Mouse (Mus musculus) neural tube, embryonic 11.5 days (tissue): ENCODE results near the gene Ttc23l. TPM values are rescaled to one million over a fixed set of nuclear protein-coding genes. Genes with fewer than 3 reads are reported as not detected.
"Not testable (repeated sequence)": the region's sequence is repeated elsewhere in the genome, so short reads cannot be mapped to it uniquely, and the experiment has no call there.

Experiments
- ATAC-seq: fragments of 200-750 bp; cut with Nextera tagmentation; 2 replicates; pipeline ENCODE4 v1.8.0; 2017; ENCODE audit warnings: moderate number of reproducible peaks, mild to moderate bottlenecking, moderate TSS enrichment, moderate library complexity; ENCODE audit not compliant: insufficient read depth, low FRiP score, low TSS enrichment
- DNase-seq: peaks from one replicate; pipeline ENCODE4 v3.0.0-alpha.2; 2015; ENCODE audit warnings: low spot score
- H3K27ac ChIP-seq: fragments of 300-500 bp; sonication (generic); 2 replicates; pipeline ENCODE4 v1.5.1; 2014; ENCODE audit warnings: low read depth, mild to moderate bottlenecking, low read length
- H3K27me3 ChIP-seq: fragments of 300-500 bp; sonication (generic); 2 replicates; pipeline ENCODE4 v1.6.1; 2014; ENCODE audit warnings: mild to moderate bottlenecking, low read length, mixed read lengths; ENCODE audit not compliant: control insufficient read depth, insufficient read depth
- H3K36me3 ChIP-seq: fragments of 300-500 bp; sonication (generic); 2 replicates; pipeline ENCODE4 v1.6.1; 2014; ENCODE audit warnings: mild to moderate bottlenecking, low read length, moderate library complexity, mixed read lengths; ENCODE audit not compliant: control insufficient read depth, insufficient read depth
- H3K4me1 ChIP-seq: fragments of 300-500 bp; sonication (generic); 2 replicates; pipeline ENCODE4 v1.6.1; 2014; ENCODE audit warnings: low read length, mixed read lengths; ENCODE audit not compliant: control insufficient read depth, insufficient read depth
- H3K4me2 ChIP-seq: fragments of 300-500 bp; sonication (generic); 2 replicates; pipeline ENCODE4 v1.6.1; 2014; ENCODE audit warnings: low read depth, mild to moderate bottlenecking, moderate library complexity
- H3K4me3 ChIP-seq: fragments of 300-500 bp; sonication (generic); 2 replicates; pipeline ENCODE4 v1.5.1; 2014; ENCODE audit warnings: low read depth, low read length
- H3K9ac ChIP-seq: fragments of 300-500 bp; sonication (generic); 2 replicates; pipeline ENCODE4 v1.6.1; 2014; ENCODE audit warnings: mild to moderate bottlenecking, low read length
- H3K9me3 ChIP-seq: fragments of 300-500 bp; sonication (generic); 2 replicates; pipeline ENCODE4 v1.6.1; 2016; ENCODE audit warnings: low read length; ENCODE audit not compliant: control insufficient read depth
- WGBS: fragments of 180-500 bp; shearing (Covaris S2); extraction: QIAGEN DNeasy Blood & Tissue Kit; methylation state at CpG from one replicate; pipeline ENCODE4 v1.1.7; 2014; 5-methylcytosine and 5-hydroxymethylcytosine counted together
- polyA plus RNA-seq: library from polyadenylated mRNA; unstranded; fragments of >200 nt; fragmentation: Nextera tagmentation; extraction: Ambion mirVana; gene quantifications from 2 replicates; pipeline ENCODE4 v1.2.1, GENCODE M21; 2014

The Ttc23l gene
- polyA plus RNA-seq, 1 experiment from 2014 or later: not detected

DNA sequence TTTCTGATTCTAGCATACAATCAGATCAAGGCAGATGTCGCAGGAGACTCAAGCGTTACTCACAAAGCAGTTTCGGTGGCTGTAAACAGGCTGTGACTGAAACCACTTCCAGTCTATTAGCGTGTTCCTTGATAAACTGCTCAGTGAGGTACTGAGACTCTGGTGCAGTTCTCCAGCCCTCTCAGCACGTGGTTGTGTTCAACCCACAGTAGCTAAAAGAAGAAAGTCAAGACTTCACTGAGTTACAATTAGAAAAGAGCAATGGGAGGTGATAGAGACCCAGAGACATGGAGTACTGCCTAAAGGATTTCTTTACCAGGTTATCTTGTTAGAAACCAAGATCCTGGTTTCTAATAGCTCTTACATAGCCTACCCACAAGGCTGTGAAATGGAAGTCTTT, 58.9 kb downstream of the Ttc23l start:
- no peaks in the 10 kb centered on the region for H3K36me3 ChIP-seq
- no peaks in the 10 kb centered on the region for H3K9me3 ChIP-seq
- H3K4me2 ChIP-seq: no peak overlapping the region
- H3K27ac ChIP-seq: no peak overlapping the region
- 0 out of 2 replicates have a peak, but pooled peaks cover 3% of the 10 kb centered on the region for H3K4me1 ChIP-seq
- DNase-seq (no peak), ATAC-seq (no peak)
- no peak overlapping the region for H3K9ac ChIP-seq
- no peaks in the 10 kb centered on the region for H3K27me3 ChIP-seq
- WGBS: 83% methylated on average over 5 of the region's 5 CpGs
- no peak overlapping the region for H3K4me3 ChIP-seq

DNA sequence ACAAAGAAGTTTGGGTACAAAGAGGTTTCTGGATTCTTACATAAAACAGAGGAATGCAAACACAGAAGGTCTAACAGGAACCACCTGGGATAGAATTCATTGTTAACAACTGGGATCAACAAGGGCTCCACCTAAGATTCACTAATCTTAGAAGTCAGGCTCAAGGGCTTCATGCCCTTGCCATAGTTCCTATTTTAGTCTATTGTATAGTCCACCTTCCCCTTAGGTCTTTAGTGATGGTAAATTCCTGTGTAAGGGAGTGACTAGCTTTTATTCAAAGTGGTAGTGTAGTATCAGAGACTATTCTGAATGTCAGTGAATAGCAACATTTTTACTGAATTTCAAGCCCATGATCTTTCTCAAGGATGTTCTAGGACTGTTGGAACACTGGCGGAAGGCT, 61.8 kb downstream of the Ttc23l start:
- not testable (repeated sequence) for DNase-seq, H3K4me3 ChIP-seq, H3K9ac ChIP-seq, H3K27ac ChIP-seq, H3K9me3 ChIP-seq, H3K36me3 ChIP-seq, H3K4me1 ChIP-seq, H3K4me2 ChIP-seq, H3K27me3 ChIP-seq, ATAC-seq
- WGBS: 91% methylated on average over 1 of the region's 1 CpGs

DNA sequence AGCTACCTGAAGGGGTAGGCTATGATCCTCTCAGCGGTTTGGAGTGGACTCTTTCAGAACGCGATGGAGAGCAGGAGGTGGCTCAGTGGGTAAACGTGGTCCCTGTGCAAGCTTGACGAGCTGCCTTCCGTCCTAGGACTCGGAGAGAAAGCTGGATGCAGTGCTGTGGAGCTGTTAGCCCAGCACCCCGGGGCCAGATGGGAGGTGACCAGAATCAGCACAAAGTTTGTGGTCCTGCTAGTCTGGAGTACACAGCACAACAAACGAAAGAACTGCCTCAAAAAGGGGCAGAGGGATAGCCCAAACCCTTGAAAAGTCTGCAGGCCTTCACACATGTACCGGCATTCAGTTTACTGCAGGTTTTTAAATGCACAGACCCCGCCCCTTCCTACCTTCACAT, 62.5 kb downstream of the Ttc23l start:
- Histone ChIP-seq H3K9me3 (no peaks in the 10 kb centered on the region), H3K36me3 (0 out of 2 replicates have a peak, but pooled peaks cover 2% of the 10 kb centered on the region), H3K27me3 (no peaks in the 10 kb centered on the region), H3K4me3 (no peak overlapping the region), H3K4me2 (no peak overlapping the region), H3K27ac (no peak overlapping the region), H3K9ac (no peak overlapping the region), H3K4me1 (no peaks in the 10 kb centered on the region)
- ATAC-seq (no peak), DNase-seq (no peak)
- WGBS: 93% methylated on average over 11 of the region's 11 CpGs

DNA sequence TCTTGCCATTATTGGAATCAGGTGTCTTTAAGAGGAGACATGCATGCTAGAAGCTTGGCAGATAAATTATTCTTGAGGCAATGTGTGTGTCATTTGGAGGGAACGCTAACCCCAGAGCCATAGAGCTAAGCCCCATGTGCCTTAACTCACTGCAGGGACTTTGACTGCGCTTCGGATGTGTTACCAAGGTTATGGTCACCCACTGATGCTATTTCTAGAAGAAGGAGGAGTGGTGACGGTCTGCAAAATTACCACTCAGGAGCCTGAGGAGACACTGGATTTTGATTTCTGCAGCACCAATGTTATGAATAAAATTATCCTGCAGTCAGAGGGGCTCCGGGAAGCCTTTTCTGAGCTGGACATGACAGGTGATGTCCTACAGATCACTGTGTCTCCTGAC, 68.4 kb downstream of the Ttc23l start:
- no peak overlapping the region for H3K4me3 ChIP-seq
- H3K9me3 ChIP-seq: no peaks in the 10 kb centered on the region
- H3K4me2 ChIP-seq: no peak overlapping the region
- DNase-seq (no peak), ATAC-seq (no peak)
- H3K27me3 ChIP-seq: no peaks in the 10 kb centered on the region
- H3K27ac ChIP-seq: no peak overlapping the region
- peaks cover 2% of the 10 kb centered on the region; the same call in 1 of the 2 replicates for H3K36me3 ChIP-seq
- peaks cover 4% of the 10 kb centered on the region for H3K4me1 ChIP-seq
- H3K9ac ChIP-seq: no peak overlapping the region
- WGBS: 93% methylated on average over 5 of the region's 5 CpGs

DNA sequence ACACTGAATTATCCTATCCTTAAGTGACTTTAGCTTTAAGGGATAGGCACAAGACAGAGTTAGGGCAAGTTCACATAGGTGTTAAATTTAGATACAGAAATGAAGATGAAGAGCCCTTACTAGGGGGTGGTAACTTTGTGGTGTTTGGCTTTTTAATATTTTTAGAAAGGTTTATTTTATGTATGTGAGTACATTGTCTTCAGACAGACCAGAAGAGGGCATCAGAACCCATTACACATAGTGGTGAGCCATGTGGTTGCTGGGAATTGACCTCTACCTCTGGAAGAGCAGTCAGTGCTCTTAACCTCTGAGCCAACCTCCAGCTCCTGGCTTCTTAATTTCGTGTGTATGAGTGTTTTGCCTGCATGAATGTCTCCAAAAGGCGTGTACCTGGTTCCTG, 71.2 kb downstream of the Ttc23l start:
- Histone ChIP-seq H3K4me1 (peaks cover 11% of the 10 kb centered on the region), H3K27me3 (no peaks in the 10 kb centered on the region), H3K9ac (no peak overlapping the region), H3K4me3 (no peak overlapping the region), H3K27ac (no peak overlapping the region), H3K4me2 (0 out of 2 replicates have a peak overlapping the region, but pooled peaks have one; percentile 66), H3K36me3 (no peaks in the 10 kb centered on the region; the same call in 1 of the 2 replicates), H3K9me3 (no peaks in the 10 kb centered on the region)
- 65% methylated on average over 2 of the region's 2 CpGs for WGBS
- no peak for ATAC-seq
- no peak for DNase-seq

DNA sequence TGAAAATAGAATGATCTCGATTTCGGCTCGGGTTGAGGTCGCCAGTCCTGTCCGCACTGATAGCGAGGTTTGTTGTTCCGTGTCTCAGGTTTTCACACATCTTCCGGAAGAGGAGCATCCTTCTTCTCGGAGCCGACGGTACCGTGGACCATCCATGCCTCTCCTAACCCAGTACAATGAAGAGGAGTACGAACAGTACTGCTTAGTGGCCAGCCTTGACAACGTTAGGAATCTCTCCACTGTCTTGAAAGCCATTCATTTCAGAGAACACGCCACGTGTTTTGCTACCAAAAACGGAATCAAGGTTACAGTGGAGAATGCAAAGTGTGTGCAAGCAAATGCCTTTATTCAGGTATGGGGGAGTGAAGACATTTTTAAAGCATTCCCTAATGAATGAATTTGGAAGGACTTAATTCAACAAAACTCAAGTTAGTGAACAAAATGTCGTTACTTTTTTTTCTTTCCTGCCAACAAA, 72.1 kb downstream of the Ttc23l start:
- H3K4me1 ChIP-seq: peaks cover 11% of the 10 kb centered on the region
- WGBS: 2% methylated on average over 18 of the region's 18 CpGs
- H3K4me3 ChIP-seq: peak overlapping the region; percentile 66
- DNase-seq: no peak
- no peaks in the 10 kb centered on the region for H3K9me3 ChIP-seq
- H3K27me3 ChIP-seq: no peaks in the 10 kb centered on the region
- H3K9ac ChIP-seq: peak overlapping the region; percentile 81
- H3K27ac ChIP-seq: peak overlapping the region; percentile 30; the same call in 1 of the 2 replicates
- ATAC-seq: peak; percentile 58
- H3K4me2 ChIP-seq: peak overlapping the region; percentile 66
- no peaks in the 10 kb centered on the region; the same call in 1 of the 2 replicates for H3K36me3 ChIP-seq

DNA sequence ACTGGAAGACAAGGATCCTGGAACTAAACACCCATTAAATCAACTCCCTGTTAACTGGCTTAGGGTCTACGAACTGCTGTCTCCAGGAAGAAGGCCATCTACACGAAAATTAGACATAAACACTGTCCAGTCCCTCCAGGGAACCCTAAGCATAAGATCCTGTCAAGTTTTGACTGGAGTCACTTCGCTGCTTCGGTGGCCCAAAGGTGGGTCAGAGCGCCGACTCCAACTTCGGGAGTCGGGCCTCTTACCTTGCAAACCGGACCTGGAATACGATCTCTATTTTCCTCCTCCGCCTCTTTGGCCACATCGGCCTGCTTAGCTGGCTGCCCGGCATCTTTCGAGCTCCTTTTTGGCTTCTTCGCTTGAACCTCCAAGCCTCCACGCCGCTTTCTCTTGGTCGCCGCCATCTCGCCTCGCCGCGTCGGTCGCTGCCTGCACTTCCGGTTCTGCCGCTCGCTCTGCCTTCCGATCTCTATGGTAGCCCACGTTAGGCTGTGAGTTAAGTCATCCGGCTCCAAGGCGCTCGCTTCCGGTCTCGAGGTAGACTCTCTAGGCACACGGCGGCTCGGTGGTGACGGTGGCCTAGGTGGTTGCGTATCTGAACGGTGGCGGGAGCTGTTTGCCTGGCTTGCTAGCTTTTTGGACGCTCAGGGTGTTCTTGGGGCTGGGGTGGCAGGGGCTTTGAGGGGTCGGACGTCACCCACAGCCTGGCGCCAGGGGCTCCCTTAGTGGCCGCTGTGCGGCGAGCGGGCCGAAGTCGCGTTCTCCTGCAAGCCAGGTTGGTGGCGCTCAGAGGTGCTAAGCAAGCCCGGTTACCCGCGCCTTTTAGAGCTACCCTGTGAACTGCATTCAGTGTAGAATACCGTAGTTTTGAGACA, 72.7 kb downstream of the Ttc23l start, which contains the start of the genes Brix1 and Rad1:
Gene Brix1, minus strand, starts transcription at position 464 of the 881 bp plus-strand sequence.
Gene Rad1, plus strand, starts transcription at position 535 of the 881 bp plus-strand sequence.
- no peaks in the 10 kb centered on the region for H3K27me3 ChIP-seq
- H3K9ac ChIP-seq: peak within 1 kb of the TSS; percentile 81
- peak; percentile 99 for ATAC-seq
- H3K27ac ChIP-seq: peak within 1 kb of the TSS; percentile 30
- peak; percentile 94 for DNase-seq
- WGBS: under 1% methylated on average over 58 of the region's 58 CpGs
- H3K36me3 ChIP-seq: peaks cover 2% of the 10 kb centered on the region; the same call in 1 of the 2 replicates
- peak within 1 kb of the TSS; percentile 82 for H3K4me2 ChIP-seq
- peaks cover 11% of the 10 kb centered on the region for H3K4me1 ChIP-seq
- H3K9me3 ChIP-seq: no peaks in the 10 kb centered on the region
- peak within 1 kb of the TSS; percentile 66 for H3K4me3 ChIP-seq

DNA sequence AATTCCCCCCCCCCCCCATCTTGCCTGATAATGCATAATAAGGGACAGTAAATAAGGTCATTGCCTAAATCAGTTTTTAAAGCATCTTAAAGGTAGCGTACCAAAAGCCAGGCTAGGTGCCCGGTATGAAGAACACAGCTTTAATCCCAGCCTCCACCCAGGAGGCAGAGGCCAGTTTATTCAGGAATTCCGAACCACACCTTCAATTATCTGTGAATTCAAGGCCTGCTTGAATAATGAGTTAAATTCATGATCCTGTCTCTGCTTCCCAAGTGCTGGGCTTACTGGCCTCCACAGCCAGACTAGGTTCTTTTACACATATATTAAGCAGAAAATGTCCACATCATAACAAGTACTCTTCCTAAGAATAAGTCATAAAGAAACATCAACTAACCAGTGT, 87.5 kb downstream of the Ttc23l start:
- Histone ChIP-seq H3K36me3 (peaks cover 6% of the 10 kb centered on the region), H3K9me3 (no peaks in the 10 kb centered on the region), H3K27me3 (no peaks in the 10 kb centered on the region), H3K9ac (peak overlapping the region; percentile 88; the same call in 1 of the 2 replicates), H3K4me2 (peak overlapping the region; percentile 82), H3K4me1 (peaks cover 6% of the 10 kb centered on the region; the same call in 1 of the 2 replicates), H3K4me3 (peak overlapping the region; percentile 81), H3K27ac (no peak overlapping the region)
- 19% methylated on average over 3 of the region's 3 CpGs for WGBS
- ATAC-seq: no peak
- DNase-seq: no peak
